Mouse (Mus musculus) heart, postnatal 10 days (tissue): ENCODE results near the gene Ptpn7. TPM values are rescaled to one million over a fixed set of nuclear protein-coding genes. Genes with fewer than 3 reads are reported as not detected.

Source experiments
- DNase-seq, 2 experiments: peaks; one replicate each; pipeline ENCODE4 v3.0.0; 2021
- intact Hi-C: fragments of 180-260 bp; cut with DNase I; formaldehyde crosslinking; loops from one replicate; pipeline ENCODE4 v1.15.1; 2025
- total RNA-seq, 2 experiments: library from RNA; stranded (reverse); gene quantifications; 2 replicates each; pipeline ENCODE4 v1.2.3; 2021

The Ptpn7 gene
- total RNA-seq, 2 experiments from 2014 or later, result 0.60 to 0.82 TPM

GRCm38 (mm10) chr1:135154011-135154410, 21.5 kb downstream of the Ptpn7 start:
- intact Hi-C loops, result loop anchor here (1.0 to 10.0 kb wide), 2 partner anchors 214 to 541 kb away; no protein-coding TSS in a partner anchor
- no peak for DNase-seq

GRCm38 (mm10) chr1:135154411-135154959, 22.0 kb downstream of the Ptpn7 start:
- peak; percentile 83 to 87 for DNase-seq
- intact Hi-C loops, result loop anchor here (1.0 to 10.0 kb wide), 2 partner anchors 214 to 540 kb away; no protein-coding TSS in a partner anchor

- peak; percentile 83 to 84 for DNase-seq
- intact Hi-C loops, result loop anchor here (10.0 kb wide), 1 partner anchor 539 kb away; no protein-coding TSS in a partner anchor
These were observed 23.8 kb downstream of the Ptpn7 start for GRCm38 (mm10) chr1:135156300-135156699.

- intact Hi-C loops, result loop anchor here (10.0 kb wide), 1 partner anchor 536 kb away; no protein-coding TSS in a partner anchor
- no peak for DNase-seq
These were observed 26.1 kb downstream of the Ptpn7 start for GRCm38 (mm10) chr1:135158633-135159032.

- intact Hi-C loops, result loop anchor here (10.0 kb wide), 1 partner anchor 536 kb away; no protein-coding TSS in a partner anchor
- no peak for DNase-seq
These were observed 26.6 kb downstream of the Ptpn7 start for GRCm38 (mm10) chr1:135159074-135159473.

GRCm38 (mm10) chr1:135159556-135160123, 27.1 kb downstream of the Ptpn7 start:
- DNase-seq, result no peak
- intact Hi-C loops, result loop anchor here (10.0 kb wide), 1 partner anchor 535 kb away; no protein-coding TSS in a partner anchor

GRCm38 (mm10) chr1:135160411-135161050, 28.0 kb downstream of the Ptpn7 start:
- intact Hi-C loops, result no loop called here
- no peak for DNase-seq

GRCm38 (mm10) chr1:135162720-135163119, 30.2 kb downstream of the Ptpn7 start:
- intact Hi-C loops, result no loop called here
- no peak for DNase-seq

DNA sequence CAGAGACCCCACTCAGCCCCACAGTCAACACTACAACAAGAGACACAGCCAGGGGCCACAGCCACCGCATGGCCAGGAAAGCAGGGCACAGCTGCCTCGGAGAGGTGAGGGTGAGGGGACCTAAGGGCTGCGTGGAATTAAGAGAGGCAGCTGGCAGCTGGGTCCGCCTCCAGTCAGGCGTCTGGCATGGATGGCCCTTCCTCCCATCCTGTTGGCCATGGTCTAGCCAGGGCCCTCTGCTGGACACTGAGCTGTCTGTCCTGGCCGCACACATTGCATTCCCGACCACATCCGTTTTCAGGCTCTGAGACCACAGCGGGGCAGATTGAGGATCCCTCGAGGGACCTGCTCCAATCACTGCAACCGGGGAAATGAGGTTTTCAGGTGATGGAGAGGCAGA, 34.9 kb downstream of the Ptpn7 start, which contains the start of gene Gpr37l1:
Gene Gpr37l1 (minus strand): TSS at position 247 of the 400 bp plus-strand sequence.
- DNase-seq, result no peak
- intact Hi-C loops, result no loop called here

DNA sequence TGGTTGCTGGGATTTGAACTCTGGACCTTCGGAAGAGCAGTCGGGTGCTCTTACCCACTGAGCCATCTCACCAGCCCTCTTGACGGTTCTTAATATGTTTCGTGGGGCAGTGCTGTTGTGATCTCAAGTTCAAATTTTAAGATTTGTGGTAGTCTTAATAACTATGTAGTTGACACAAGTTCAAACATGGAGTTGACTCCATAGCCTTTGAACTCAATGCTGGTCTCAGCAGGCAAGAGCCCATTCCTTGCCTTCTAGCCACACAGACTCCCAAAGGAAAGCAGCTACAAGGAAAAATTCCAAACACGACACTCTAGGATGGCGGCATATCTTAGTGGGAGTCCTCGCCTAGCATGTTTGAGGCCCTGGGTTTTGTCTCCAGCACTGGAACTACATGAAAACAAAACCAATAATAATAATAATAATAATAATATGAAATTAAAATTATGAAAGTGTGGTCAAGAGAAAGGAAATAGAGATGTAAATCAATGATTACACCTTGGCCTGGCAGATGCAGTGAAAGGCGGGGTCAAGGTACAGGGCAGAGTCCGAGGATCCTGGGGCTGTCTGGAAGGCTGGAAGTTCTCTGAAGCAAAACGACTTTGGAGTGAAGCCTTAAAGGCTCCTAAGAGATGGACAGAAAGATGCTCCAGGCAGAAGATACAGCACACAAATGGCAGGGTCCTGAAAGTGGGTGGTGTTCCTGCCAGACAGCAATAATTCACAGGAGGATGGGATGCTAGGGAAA, 36.1 kb downstream of the Ptpn7 start:
- DNase-seq, result no peak
- intact Hi-C loops, result no loop called here

DNA sequence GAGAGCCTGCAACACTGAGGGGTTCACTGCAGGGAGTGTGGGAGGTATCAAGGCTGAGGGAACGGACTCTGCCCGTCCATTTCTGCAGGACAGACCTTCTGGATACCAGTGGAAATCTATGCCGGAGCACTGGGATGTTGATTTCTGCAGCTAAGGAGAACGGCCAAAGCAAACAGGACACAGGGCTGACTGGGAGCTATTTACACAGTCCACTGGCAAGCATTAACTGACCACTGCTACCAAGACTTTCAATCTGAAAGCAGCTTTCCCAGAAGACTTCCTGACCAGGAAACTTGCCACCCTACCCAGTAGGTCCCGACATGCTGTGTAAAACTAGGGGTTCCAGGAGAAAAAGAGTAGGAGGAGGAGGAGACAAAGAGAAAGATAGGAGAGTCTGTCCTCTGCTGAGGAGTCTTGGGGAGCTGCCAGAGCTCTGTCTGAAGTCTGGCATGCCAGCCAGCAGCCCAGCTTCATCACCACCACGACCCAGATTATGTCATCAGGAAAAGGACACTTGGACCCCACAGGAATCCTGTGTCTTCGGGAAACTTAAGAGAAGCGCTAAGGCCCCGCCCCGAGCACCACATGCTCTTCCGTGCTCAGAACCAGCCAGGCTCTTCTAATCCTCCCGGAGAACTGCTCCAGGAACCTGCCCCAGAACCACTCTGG, 37.2 kb downstream of the Ptpn7 start:
- peak; percentile 21 to 32 for DNase-seq
- intact Hi-C loops, result no loop called here

GRCm38 (mm10) chr1:135170299-135170698, 37.8 kb downstream of the Ptpn7 start:
- intact Hi-C loops, result no loop called here
- no peak for DNase-seq

- no peak for DNase-seq
- intact Hi-C loops, result no loop called here
These were observed 38.7 kb downstream of the Ptpn7 start for GRCm38 (mm10) chr1:135171202-135171601.

DNA sequence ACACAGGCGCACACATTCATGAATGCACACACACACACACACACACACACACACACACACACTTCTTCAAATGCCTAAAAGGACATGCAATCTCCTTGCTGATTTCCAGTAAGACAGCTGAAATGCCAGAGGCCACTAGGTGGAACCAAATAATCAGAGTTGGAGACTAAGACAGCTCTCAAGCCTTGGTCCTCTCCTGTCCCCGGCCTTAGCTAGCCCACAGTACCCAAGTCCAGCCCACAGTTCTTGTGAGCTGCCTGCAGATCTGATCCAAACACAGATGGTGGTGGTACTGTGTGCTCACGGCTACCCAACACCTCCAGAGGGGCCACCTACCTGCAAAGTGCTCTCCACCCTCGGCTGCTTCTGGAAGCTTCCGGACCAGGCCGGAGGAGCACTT, 39.5 kb downstream of the Ptpn7 start:
- intact Hi-C loops, result loop anchor here (1.0 kb wide), 2 partner anchors 87 to 196 kb away; no protein-coding TSS in a partner anchor
- DNase-seq, result peak; percentile 82 to 84

DNA sequence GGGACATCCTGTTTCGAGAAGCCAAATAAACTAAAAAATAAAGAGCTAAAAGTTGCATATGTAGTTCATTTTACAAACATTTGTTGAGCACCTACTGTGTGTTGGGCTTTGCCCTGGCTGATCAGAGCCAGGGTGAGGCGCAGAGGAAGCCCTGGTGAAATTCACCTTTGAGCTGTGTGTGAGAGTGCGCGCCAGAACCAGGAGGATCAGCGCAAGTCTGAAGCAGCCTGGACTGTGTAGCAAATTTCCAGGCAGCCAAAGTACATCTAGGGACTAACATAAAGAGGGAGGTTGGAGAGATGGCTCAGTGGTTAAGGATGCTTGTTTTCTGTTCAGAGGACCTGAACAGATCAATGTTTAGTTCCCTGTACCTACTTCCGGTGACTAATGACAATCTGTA, 40.8 kb downstream of the Ptpn7 start:
- intact Hi-C loops, result no loop called here
- DNase-seq, result no peak

- DNase-seq, result no peak
- intact Hi-C loops, result no loop called here
These were observed 42.7 kb downstream of the Ptpn7 start for GRCm38 (mm10) chr1:135175176-135175575.

- no peak for DNase-seq
- intact Hi-C loops, result no loop called here
These were observed 45.2 kb downstream of the Ptpn7 start for GRCm38 (mm10) chr1:135177724-135178123.

- no peak for DNase-seq
- intact Hi-C loops, result no loop called here
These were observed 46.4 kb downstream of the Ptpn7 start for GRCm38 (mm10) chr1:135178863-135179262.

- no peak for DNase-seq
- intact Hi-C loops, result no loop called here
These were observed 48.3 kb downstream of the Ptpn7 start for GRCm38 (mm10) chr1:135180830-135181229.

DNA sequence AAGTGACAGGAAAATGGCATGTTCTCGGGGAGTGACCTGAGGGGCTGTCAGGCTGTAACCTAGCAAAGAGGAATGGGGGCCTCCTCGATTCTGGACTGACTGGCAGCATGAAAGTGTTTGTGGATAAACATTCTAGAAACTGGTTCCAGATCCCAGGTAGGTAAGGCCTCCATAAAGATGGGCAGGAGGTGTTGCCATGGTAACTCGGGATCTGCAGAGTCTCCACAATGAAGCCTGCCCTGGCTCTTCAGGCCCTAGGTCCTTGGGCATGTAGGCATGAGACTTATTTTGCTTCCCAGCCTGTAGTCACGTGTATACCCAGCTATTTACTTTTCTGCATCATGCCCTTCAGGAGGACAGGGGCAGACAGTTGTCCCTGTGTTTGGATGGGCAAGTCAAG, 48.8 kb downstream of the Ptpn7 start:
- intact Hi-C loops, result no loop called here
- DNase-seq, result no peak
